Mouse (Mus musculus) bone marrow, adult 2 months (tissue): Measurements from ENCODE around the gene Sufu.

Source experiments
- CTCF ChIP-seq: fragments of 200-500 bp; IDR thresholded peaks from 2 replicates; pipeline ENCODE4 v1.5.1; 2011; ENCODE audit warnings: low read length, control low read depth; ENCODE audit not compliant: control insufficient read depth, insufficient read depth
- POLR2A ChIP-seq: fragments of 200-500 bp; IDR thresholded peaks from 2 replicates; pipeline ENCODE4 v1.6.1; 2011; ENCODE audit warnings: low read depth, mild to moderate bottlenecking, control low read depth, low read length, borderline replicate concordance; ENCODE audit not compliant: control insufficient read depth

GRCm38 (mm10) chr19:46412056-46412805 lies 15.5 kb downstream of the Sufu start:
- no peak for TF ChIP-seq CTCF
- no peak for TF ChIP-seq POLR2A
